Mouse (Mus musculus): ENCODE measurements around the gene Lmf2.

Lmf2 gene

DNA sequence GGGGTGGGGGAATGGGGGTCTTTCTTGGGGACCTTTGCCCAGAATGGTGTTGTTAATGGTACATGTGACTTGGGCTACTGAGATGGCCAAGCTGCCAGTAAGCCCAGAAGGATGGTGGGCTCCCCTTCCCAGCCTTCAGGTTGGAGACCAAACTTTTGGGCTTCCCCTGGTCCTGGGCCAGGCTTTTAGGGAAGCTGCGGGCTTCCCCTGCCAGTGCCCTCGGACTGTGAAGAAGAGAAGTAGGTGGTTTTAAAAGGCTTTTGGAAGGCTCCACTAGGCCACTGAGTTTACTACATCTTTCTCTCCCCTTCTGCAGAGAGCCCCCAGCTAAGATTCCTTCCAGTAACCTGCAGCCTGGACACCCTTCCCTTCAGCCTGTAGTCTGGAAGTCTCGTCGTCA lies 31.8 kb downstream of the Lmf2 start:
- in situ Hi-C loops (cut with MboI, MseI) = no loop called here

DNA sequence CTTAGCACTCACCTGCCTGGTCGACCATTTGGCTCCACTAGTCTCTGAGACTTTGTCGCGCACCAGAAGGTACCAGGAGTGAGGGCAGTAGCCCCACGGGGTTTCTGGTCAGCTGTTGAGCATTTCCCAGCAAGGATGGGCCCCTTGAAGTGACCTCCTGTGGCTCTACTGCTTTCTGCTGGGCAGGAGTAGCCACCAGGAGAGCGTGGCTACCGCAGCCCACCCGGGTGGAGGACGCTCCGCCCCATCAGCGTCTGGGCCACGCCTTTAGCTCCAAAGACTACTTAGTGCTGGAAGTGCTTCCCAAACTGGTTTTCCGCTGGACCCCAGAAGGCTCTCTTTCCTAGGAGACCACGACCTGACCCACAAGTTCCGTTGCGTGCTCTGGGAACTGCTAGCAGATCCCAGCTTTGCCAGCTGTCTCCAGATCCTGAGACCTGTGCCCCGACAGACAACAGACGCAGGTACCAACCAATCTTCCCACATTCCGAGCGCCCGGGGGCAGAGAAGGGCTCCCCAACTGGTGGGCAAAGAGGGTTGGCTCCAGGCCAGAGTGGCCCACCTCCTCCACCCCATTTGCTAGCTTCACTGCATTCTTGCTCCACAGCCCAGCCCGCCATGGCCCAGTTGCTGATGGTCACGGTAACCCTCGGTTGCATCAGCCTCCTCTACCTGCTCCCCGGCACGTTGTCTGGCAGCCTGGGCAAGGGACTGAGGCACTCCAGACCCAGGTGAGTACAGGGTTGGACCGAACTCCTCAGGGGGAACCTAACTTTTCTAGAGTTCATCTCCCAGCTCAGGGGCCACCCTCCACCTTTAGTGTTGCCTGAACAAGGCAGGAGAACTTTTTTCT lies 32.6 kb downstream of the Lmf2 start, which contains the start of gene Adm2:
Gene Adm2, plus strand, starts transcription at position 51 of the 853 bp plus-strand sequence.
- in situ Hi-C loops (cut with MboI, MseI) = no loop called here

DNA sequence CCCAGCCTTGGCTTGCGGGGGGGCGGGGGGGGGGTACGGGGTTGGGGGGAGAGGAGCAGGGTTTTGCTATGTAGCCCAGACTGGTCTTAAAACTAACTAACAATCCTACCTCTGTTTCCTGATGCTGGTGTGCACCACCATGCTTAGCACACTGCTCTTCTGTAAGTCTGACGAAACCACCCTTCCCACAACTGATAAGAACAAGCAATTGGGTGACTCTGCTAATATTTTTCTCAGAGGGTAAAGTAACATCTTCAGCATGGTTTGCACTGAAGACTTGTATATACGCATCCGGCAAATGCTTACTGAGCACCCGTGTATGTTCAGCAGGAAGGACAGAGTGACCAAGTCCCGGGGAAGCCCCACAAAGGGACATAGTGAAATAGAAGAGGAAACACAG lies 34.2 kb downstream of the Lmf2 start:
- in situ Hi-C loops (cut with MboI, MseI) = no loop called here

DNA sequence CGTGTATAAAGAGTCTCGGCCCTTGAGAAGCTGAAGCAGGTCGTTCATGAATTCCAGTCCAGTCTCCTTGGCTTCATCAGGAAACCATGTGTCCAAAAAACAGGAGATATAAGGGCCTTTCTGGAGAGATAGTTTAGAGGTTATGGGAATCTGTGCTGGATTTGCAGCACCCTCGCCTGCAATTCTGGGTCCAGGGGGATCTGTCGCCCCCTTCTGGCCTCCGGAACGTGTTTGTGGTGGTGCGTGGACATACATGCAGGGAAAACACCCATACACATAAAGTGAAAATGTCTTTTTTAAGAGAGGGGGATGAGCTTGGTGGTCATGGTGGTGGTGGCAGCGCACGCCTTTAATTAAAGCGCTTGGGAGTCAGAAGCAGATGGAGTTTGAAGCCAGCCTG lies 39.3 kb downstream of the Lmf2 start:
- in situ Hi-C loops (cut with MboI, MseI) = no loop called here

DNA sequence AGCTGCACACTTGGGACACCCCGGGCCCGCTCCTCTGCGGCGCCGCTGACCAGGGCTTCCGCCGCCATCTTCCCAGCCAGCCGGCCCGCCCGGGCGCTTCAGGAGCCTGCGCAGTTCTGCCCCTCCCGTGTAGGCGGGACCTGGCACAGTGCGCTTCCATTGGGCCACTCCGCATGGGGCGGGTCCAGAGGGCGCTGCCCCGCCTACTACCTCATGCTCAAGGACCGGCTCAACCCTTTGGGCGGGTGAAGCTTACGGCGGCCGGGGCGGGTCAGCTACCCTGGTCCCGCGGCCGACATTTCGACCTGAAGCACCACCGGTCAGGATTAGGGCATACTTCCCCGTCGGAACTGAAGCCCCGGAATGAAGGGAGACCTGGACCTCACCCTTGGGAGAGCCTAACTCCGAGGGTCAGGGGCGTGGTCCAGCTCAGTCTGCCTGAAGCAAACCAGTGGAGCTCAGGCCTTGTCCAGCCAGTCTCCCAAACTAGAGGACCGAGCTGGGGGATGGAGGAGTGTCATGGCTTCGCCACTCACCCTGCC lies 40.2 kb downstream of the Lmf2 start, which contains the start of gene Sbf1:
Gene Sbf1, minus strand, starts transcription at position 122 of the 542 bp plus-strand sequence.
- in situ Hi-C loops (cut with MboI, MseI) = no loop called here

DNA sequence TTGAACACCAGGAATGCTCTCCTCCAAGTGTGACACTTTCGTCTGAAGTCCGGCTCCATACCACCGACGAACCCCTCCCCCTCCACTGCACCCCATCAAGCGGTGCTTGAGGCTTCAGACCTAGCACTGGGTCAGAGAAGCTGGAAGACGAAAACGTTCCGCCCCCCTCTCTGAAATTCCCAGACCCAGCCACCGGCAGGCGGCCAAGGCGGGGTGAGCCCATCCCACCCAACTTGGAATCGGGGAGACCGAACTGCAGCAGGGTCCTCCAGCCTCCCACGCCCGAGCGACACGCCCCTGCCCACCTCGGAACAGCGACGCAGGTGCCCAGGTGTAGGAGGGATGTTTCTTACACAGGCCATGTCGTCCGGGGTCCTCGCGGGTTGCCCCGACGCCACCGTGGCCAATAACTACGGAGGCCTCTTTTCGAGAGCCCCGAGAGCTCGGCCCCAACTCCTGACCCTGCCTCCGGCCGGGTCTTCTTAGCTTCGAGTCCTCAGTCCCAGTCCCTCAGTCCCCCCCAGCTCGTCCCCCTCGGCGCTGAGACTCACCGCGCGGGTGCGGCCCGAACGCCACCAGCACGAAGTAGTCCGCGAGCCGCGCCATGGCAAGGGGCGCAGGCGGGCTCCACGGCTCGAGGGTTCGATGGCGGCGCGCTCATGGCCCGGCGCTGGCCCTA lies 40.8 kb downstream of the Lmf2 start:
- in situ Hi-C loops (cut with MboI, MseI) = no loop called here

DNA sequence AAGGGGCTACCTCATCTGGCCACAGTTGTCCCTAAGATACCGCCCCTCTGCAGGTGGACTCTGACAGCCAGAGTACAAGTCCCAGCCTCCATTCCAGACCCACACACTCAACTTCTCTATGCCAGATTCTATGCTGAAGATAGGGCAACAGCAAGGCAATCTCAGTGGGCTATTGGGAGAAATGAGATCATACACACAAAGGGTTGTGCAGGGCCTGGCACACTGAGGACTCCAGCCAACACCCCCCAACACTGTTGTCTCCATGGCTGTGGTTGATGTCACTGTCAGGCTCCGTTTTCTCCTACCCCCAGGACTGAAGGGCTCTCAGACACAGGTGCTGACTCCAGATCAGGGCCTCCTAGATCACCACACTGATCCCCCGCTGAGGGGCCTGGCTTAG lies 41.4 kb downstream of the Lmf2 start:
- in situ Hi-C loops (cut with MboI, MseI) = no loop called here

DNA sequence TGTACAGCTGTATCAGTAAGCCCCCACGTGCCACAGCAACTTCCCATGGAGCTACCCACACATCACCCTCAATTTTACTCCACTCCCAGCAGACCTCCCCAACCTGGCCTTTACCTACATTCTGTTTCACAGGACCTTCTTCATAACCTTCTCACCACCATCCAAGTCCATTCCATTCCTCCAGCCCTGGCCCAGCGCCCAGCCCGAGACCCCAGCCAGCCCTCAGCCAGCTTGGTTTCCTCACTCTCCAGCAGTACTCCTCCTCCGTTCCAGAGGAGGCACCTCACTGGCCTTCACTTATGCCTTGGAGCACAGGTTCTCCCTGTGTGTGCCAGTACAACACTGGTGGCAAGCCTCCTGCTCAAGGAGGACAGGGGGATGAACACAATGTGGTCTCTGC lies 42.1 kb downstream of the Lmf2 start:
- in situ Hi-C loops (cut with MboI, MseI) = no loop called here

DNA sequence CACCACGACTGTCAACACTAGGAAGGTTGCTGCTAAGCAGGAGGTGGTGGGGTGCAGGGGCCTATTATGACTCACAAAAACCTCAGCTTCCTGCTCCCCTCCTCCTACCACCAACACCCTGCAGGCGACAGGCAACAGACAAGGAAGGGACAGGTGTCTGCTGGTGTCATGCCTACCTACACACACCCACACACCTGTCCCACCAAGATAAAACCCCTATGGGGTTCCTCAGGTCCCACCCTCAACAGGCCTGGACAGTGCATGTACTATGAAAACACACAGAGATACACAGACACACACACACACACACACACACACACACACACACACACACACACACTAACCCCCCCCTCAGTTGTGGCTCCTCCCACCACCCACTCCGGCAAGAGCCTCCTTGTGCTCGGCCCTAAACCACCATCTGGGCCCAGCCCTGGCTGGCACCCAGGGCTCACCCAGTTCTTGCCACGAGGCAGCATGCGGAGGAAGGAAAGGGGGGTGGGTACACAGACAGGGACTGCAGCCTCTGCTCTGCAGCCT lies 45.4 kb downstream of the Lmf2 start:
- in situ Hi-C loops (cut with MboI, MseI) = no loop called here

DNA sequence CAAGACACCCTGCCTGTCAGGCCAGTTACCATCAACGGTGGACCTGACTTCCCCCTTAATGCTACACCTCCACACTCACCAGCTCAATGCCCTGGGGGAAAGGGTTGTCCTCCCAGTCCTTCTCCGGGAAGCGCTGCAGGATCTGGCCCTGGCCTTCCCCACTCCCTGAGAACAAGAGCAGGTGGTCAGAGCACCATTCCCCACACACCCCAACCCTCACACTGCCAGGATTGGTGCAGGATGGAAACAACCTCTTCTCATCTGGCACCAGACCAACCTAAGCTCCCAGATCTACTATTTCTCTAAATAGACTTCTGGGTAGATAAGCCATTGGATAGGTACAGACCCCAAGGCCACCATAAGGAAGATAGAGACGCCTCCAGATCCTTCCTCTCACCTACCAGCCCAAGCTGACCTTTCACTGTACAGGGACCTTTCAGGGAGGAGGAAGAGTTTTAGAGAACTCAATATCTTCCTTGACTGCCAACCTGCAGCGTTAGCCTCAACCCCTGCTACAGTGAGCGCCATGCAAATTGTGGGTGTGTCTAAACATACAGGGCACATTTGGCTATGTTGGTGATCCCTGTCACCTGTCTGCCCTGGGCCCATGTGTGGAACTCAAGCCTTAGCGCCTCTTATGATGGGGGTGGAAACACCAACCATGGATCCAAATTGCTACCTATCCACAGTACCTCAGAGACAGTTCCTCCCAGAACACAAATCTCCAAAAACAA lies 46.9 kb downstream of the Lmf2 start:
- in situ Hi-C loops (cut with MboI, MseI) = no loop called here

DNA sequence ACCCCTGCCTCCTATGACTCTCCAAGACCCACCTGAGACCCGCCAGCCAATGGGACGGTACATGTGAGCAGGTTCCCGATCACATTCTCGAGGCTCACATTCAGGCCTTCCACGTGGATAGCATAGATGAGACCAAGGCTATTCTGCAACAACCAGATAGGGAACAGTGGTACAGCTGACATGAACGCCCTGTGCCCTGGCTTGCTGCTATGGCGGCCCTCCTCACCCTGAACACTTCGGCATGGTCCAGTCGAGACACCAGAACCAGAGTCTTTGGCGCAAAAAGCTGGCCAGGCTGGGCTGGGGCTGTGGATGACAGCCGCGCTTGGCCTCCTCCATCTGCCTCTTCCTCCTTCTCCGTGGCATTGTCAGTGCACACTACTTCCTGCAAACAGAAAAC lies 48.0 kb downstream of the Lmf2 start:
- in situ Hi-C loops (cut with MboI, MseI) = no loop called here

DNA sequence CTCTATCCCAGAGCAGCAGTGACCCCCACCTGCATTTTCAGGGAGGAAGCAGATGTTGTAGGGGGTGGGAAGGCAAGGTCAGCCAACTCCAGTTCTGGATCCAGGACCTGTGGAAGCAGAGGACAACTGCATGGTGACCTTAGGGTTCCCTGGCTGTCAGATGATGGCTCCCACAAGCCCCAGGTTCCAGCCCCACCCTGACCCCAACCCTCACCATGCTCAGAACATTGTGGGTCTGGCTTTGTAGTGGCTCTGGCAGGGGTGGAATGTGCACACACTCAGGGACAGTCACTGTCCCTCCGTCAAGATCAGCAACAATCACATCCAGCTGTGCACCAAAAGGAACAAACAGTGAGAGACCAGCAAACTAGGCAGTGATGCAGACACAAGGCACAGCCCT lies 49.5 kb downstream of the Lmf2 start:
- in situ Hi-C loops (cut with MboI, MseI) = no loop called here
